Mouse (Mus musculus) ES-E14 (cell line): ENCODE data around the gene Skida1. TPM values are rescaled to one million over a fixed set of nuclear protein-coding genes. Genes with fewer than 3 reads are reported as not detected.

Experiments used
- DNase-seq: peaks from one replicate; pipeline ENCODE4 v3.0.0-alpha.2; 2013; ENCODE audit warnings: low read depth, low spot score
- H3K27ac ChIP-seq: 2 replicates; pipeline ENCODE4 v1.5.1; 2012; ENCODE audit warnings: low read depth, mild to moderate bottlenecking, low read length, moderate library complexity, mixed read lengths; ENCODE audit not compliant: poor library complexity, insufficient read depth, severe bottlenecking
- H3K36me3 ChIP-seq: 2 replicates; pipeline ENCODE4 v1.6.1; 2012; ENCODE audit warnings: mild to moderate bottlenecking, low read length, moderate library complexity, mixed read lengths; ENCODE audit not compliant: control insufficient read depth, poor library complexity, insufficient read depth, severe bottlenecking
- H3K4me1 ChIP-seq, 2 experiments: fragments of 150-350 bp in 1 of 2; sonication (generic) in 1 of 2; 2 replicates each; pipeline ENCODE4 v1.6.1; 2012; ENCODE audit warnings: low read length in 2 of 2, mild to moderate bottlenecking in 1 of 2, mixed read lengths in 1 of 2; ENCODE audit not compliant: control insufficient read depth in 2 of 2, insufficient read depth in 2 of 2, poor library complexity in 1 of 2
- H3K4me3 ChIP-seq, 2 experiments: fragments of 150-350 bp in 1 of 2; sonication (generic) in 1 of 2; 2 replicates each; pipeline ENCODE4 v1.5.1; 2012; ENCODE audit warnings: low read length in 2 of 2, low read depth in 1 of 2, mild to moderate bottlenecking in 1 of 2, mixed read lengths in 1 of 2; ENCODE audit not compliant: insufficient read depth in 1 of 2, poor library complexity in 1 of 2, severe bottlenecking in 1 of 2
- H3K9ac ChIP-seq: 2 replicates; pipeline ENCODE4 v1.6.1; 2012; ENCODE audit warnings: low read depth, mild to moderate bottlenecking, low read length, mixed read lengths; ENCODE audit not compliant: poor library complexity, insufficient read depth, severe bottlenecking
- H3K9me3 ChIP-seq: fragments of 150-350 bp; sonication (generic); 2 replicates; pipeline ENCODE4 v1.6.1; 2012; ENCODE audit warnings: low read depth, mild to moderate bottlenecking, low read length; ENCODE audit not compliant: control insufficient read depth, insufficient read depth
- CHD2 ChIP-seq: IDR thresholded peaks from 2 replicates; pipeline ENCODE4 v1.6.1; 2014; ENCODE audit warnings: mild to moderate bottlenecking, low read depth, low read length, inconsistent platforms
- HCFC1 ChIP-seq: IDR thresholded peaks from 2 replicates; pipeline ENCODE4 v1.6.1; 2012; ENCODE audit warnings: low read length, inconsistent platforms, borderline replicate concordance; ENCODE audit not compliant: insufficient read depth
- MAFK ChIP-seq: IDR thresholded peaks from 2 replicates; pipeline ENCODE4 v1.6.1; 2014; ENCODE audit warnings: mild to moderate bottlenecking, low read depth, low read length, inconsistent platforms; ENCODE audit not compliant: insufficient read depth
- ZC3H11A ChIP-seq: IDR thresholded peaks from 2 replicates; pipeline ENCODE4 v1.6.1; 2012; ENCODE audit warnings: low read depth, mild to moderate bottlenecking, inconsistent platforms, low read length, borderline replicate concordance
- ZNF384 ChIP-seq: IDR thresholded peaks from 2 replicates; pipeline ENCODE4 v1.6.1; 2012; ENCODE audit warnings: low read depth, low read length, inconsistent platforms
- in situ Hi-C, 2 experiments: fragments of 600-800 bp; cut with MboI; formaldehyde crosslinking; loops; one replicate each; pipeline ENCODE4 v1.15.1; 2025; ENCODE audit warnings: low sequenced_read_pairs in 2 of 2, inconsistent platforms in 1 of 2; ENCODE audit not compliant: unreplicated experiment in 2 of 2
- total RNA-seq: library from RNA; depleted of rRNA; stranded (reverse); fragments of 300-350 nt; gene quantifications from 2 replicates; pipeline ENCODE4 v1.2.3, GENCODE M21; 2012

Gene Skida1
- total RNA-seq, 1 experiment, result 2.6 TPM

GRCm38 (mm10) chr2:18016639-18017038 is 32.2 kb downstream of the Skida1 start:
- Histone ChIP-seq H3K4me3 (no peak overlapping the region), H3K27ac (no peak overlapping the region), H3K4me1 (no peaks in the 10 kb centered on the region), H3K9me3 (peaks cover 4% of the 10 kb centered on the region; the same call in 1 of the 2 replicates), H3K36me3 (no peaks in the 10 kb centered on the region), H3K9ac (no peak overlapping the region)
- TF ChIP-seq ZNF384, result no peak
- TF ChIP-seq HCFC1, result no peak
- no peak for TF ChIP-seq CHD2
- no peak for TF ChIP-seq MAFK
- no peak for TF ChIP-seq ZC3H11A
- in situ Hi-C loops, result no loop called here
- no peak for DNase-seq

- H3K36me3 ChIP-seq, result no peaks in the 10 kb centered on the region
- no peak overlapping the region for H3K27ac ChIP-seq
- no peak for DNase-seq
- no peak overlapping the region for H3K9ac ChIP-seq
- H3K4me1 ChIP-seq, result no peaks in the 10 kb centered on the region
- TF ChIP-seq HCFC1, result no peak
- peaks cover 4% of the 10 kb centered on the region; the same call in 1 of the 2 replicates for H3K9me3 ChIP-seq
- no peak overlapping the region for H3K4me3 ChIP-seq
- in situ Hi-C loops, result no loop called here
Measured at GRCm38 (mm10) chr2:18015581-18015980, 33.3 kb downstream of the Skida1 start.

GRCm38 (mm10) chr2:18012866-18013265 is 36.0 kb downstream of the Skida1 start:
- in situ Hi-C loops, result no loop called here
- no peak for DNase-seq

GRCm38 (mm10) chr2:18011226-18011625 is 37.6 kb downstream of the Skida1 start:
- Histone ChIP-seq H3K4me1 (no peaks in the 10 kb centered on the region), H3K9me3 (no peaks in the 10 kb centered on the region), H3K27ac (no peak overlapping the region), H3K9ac (no peak overlapping the region), H3K4me3 (no peak overlapping the region), H3K36me3 (no peaks in the 10 kb centered on the region)
- in situ Hi-C loops, result no loop called here
- DNase-seq, result no peak
- TF ChIP-seq ZC3H11A (no peak), MAFK (no peak), HCFC1 (no peak), ZNF384 (no peak), CHD2 (no peak)

More at GRCm38 (mm10) chr2:18012866-18013265, 36.0 kb downstream of the Skida1 start:
- no peak overlapping the region for H3K9ac ChIP-seq
- TF ChIP-seq ZC3H11A (no peak), HCFC1 (no peak), MAFK (no peak), ZNF384 (no peak), CHD2 (no peak)
- H3K4me1 ChIP-seq, result no peaks in the 10 kb centered on the region
- H3K27ac ChIP-seq, result no peak overlapping the region
- H3K36me3 ChIP-seq, result no peaks in the 10 kb centered on the region
- no peak overlapping the region for H3K4me3 ChIP-seq
- no peaks in the 10 kb centered on the region for H3K9me3 ChIP-seq

GRCm38 (mm10) chr2:18005137-18005536 is 43.7 kb downstream of the Skida1 start:
- peak; percentile 56 for DNase-seq
- H3K9ac ChIP-seq, result no peak overlapping the region
- H3K4me1 ChIP-seq, result peaks cover 0 to 12% of the 10 kb centered on the region in 2 experiments; a peak in 2 of 4 replicates
- no peaks in the 10 kb centered on the region for H3K9me3 ChIP-seq
- no peaks in the 10 kb centered on the region for H3K36me3 ChIP-seq
- in situ Hi-C loops, result no loop called here
- TF ChIP-seq HCFC1 (no peak), ZC3H11A (no peak), CHD2 (no peak), ZNF384 (no peak), MAFK (no peak)
- H3K27ac ChIP-seq, result no peak overlapping the region; the same call in 1 of the 2 replicates
- no peak overlapping the region for H3K4me3 ChIP-seq
